Mouse (Mus musculus) heart, postnatal 0 days (tissue): ENCODE measurements around the gene Cldn4. TPM values are rescaled to one million over a fixed set of nuclear protein-coding genes. Genes with fewer than 3 reads are reported as not detected.
A peak's percentile ranks its signal among the peaks of the same experiment; 100 is the strongest.
"Not testable (repeated sequence)": the region's sequence is repeated elsewhere in the genome, so short reads cannot be mapped to it uniquely, and the experiment has no call there.

Source experiments
- ATAC-seq: fragments of 200-750 bp; cut with Nextera tagmentation; 2 replicates; pipeline ENCODE4 v1.8.0; 2017; ENCODE audit warnings: low read depth, moderate number of reproducible peaks, moderate library complexity; ENCODE audit not compliant: insufficient read depth
- DNase-seq: peaks from one replicate; pipeline ENCODE4 v3.0.0-alpha.2; 2016; ENCODE audit warnings: low spot score
- H3K27ac ChIP-seq: fragments of 300-500 bp; sonication (generic); 2 replicates; pipeline ENCODE4 v1.5.1; 2014; ENCODE audit warnings: low read depth, mild to moderate bottlenecking
- H3K27me3 ChIP-seq: fragments of 300-500 bp; sonication (generic); 2 replicates; pipeline ENCODE4 v1.6.1; 2014; ENCODE audit warnings: low read length, mixed read lengths; ENCODE audit not compliant: control insufficient read depth, insufficient read depth
- H3K36me3 ChIP-seq: fragments of 300-500 bp; sonication (generic); replicated peaks from 2 replicates; pipeline ENCODE4 v1.6.1; 2014; ENCODE audit warnings: low read length, mixed read lengths; ENCODE audit not compliant: control insufficient read depth, insufficient read depth
- H3K4me1 ChIP-seq: fragments of 300-500 bp; sonication (generic); 2 replicates; pipeline ENCODE4 v1.6.1; 2014; ENCODE audit warnings: antibody characterized with exemption; ENCODE audit not compliant: control insufficient read depth, insufficient read depth
- H3K4me2 ChIP-seq: fragments of 300-500 bp; sonication (generic); 2 replicates; pipeline ENCODE4 v1.6.1; 2014; ENCODE audit warnings: low read depth, mild to moderate bottlenecking, low read length, moderate library complexity
- H3K4me3 ChIP-seq: fragments of 300-500 bp; sonication (generic); 2 replicates; pipeline ENCODE4 v1.5.1; 2014; ENCODE audit warnings: low read depth, low read length
- H3K9ac ChIP-seq: fragments of 300-500 bp; sonication (generic); replicated peaks from 2 replicates; pipeline ENCODE4 v1.6.1; 2014; ENCODE audit warnings: low read depth, low read length, mixed read lengths
- H3K9me3 ChIP-seq: fragments of 300-500 bp; sonication (generic); replicated peaks from 2 replicates; pipeline ENCODE4 v1.6.1; 2016; ENCODE audit warnings: low read length; ENCODE audit not compliant: control insufficient read depth
- CTCF ChIP-seq: IDR thresholded peaks from 2 replicates; pipeline ENCODE4 v1.5.1; 2016; ENCODE audit warnings: antibody characterized with exemption, control low read depth, low read depth
- EP300 ChIP-seq: IDR thresholded peaks from 2 replicates; pipeline ENCODE4 v1.6.1; 2016; ENCODE audit warnings: antibody characterized with exemption, low read depth
- WGBS: fragments of 180-500 bp; shearing (Covaris S2); extraction: QIAGEN DNeasy Blood & Tissue Kit; methylation state at CpG from one replicate; pipeline ENCODE4 v1.1.7; 2014; 5-methylcytosine and 5-hydroxymethylcytosine counted together
- polyA plus RNA-seq: library from polyadenylated mRNA; unstranded; fragments of >200 nt; fragmentation: Nextera tagmentation; extraction: Ambion mirVana; gene quantifications from 2 replicates; pipeline ENCODE4 v1.2.1, GENCODE M21; 2015
- total RNA-seq: library from RNA; depleted of rRNA; stranded (reverse); fragments of >200 nt; gene quantifications from 2 replicates; pipeline ENCODE4 v1.2.3, GENCODE M21; 2014; ENCODE audit warnings: low replicate concordance

Cldn4 gene
- total and polyA plus RNA-seq, 2 experiments from 2014 or later: 10.2 TPM; not detected in 1

- WGBS: 55% methylated on average over 5 of the region's 5 CpGs
- DNase-seq (no peak), ATAC-seq (peak; percentile 25; the same call in 1 of the 2 replicates)
- Histone ChIP-seq H3K9me3 (no peaks in the 10 kb centered on the region), H3K27ac (no peak overlapping the region), H3K9ac (no peak overlapping the region), H3K4me3 (no peak overlapping the region), H3K4me2 (no peak overlapping the region), H3K27me3 (peaks cover 16% of the 10 kb centered on the region), H3K36me3 (no peaks in the 10 kb centered on the region), H3K4me1 (peaks cover 6% of the 10 kb centered on the region; the same call in 1 of the 2 replicates)
- TF ChIP-seq CTCF (no peak), EP300 (no peak)
Measured at GRCm38 (mm10) chr5:134944179-134944578, 2.6 kb downstream of the Cldn4 start.

DNA sequence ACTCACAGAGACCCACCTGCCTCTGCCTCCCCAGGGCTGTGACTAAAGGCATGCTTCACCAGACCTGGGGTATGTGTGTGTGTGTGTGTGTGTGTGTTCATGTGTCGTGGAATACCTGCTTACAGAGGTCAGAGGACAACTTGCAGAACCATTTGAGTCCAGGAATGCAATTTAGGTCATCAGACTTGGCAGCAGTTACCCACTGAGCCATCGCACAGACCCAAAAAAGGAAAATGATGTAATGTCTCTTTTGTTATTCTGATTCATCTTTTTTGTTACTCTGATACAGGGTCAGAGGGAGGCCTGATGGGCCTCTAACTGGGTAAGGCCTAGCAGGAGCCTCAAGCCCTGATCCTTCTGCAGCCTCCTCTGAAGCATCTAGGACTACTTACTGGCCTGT, 4.0 kb downstream of the Cldn4 start:
- ATAC-seq: 0 out of 2 replicates have a peak, but pooled peaks have one; percentile 27
- peaks cover 6% of the 10 kb centered on the region; the same call in 1 of the 2 replicates for H3K4me1 ChIP-seq
- no peak for DNase-seq
- H3K4me2 ChIP-seq: no peak overlapping the region
- H3K27me3 ChIP-seq: peaks cover 16% of the 10 kb centered on the region
- TF ChIP-seq EP300: no peak
- TF ChIP-seq CTCF: no peak
- no peaks in the 10 kb centered on the region for H3K36me3 ChIP-seq
- no peaks in the 10 kb centered on the region for H3K9me3 ChIP-seq
- no peak overlapping the region for H3K9ac ChIP-seq
- no peak overlapping the region for H3K27ac ChIP-seq
- no peak overlapping the region for H3K4me3 ChIP-seq
- 37% methylated on average over 2 of the region's 2 CpGs for WGBS

- TF ChIP-seq EP300: no peak
- 80% methylated on average over 14 of the region's 14 CpGs for WGBS
Measured at GRCm38 (mm10) chr5:134941472-134942209, 5.1 kb downstream of the Cldn4 start.

DNA sequence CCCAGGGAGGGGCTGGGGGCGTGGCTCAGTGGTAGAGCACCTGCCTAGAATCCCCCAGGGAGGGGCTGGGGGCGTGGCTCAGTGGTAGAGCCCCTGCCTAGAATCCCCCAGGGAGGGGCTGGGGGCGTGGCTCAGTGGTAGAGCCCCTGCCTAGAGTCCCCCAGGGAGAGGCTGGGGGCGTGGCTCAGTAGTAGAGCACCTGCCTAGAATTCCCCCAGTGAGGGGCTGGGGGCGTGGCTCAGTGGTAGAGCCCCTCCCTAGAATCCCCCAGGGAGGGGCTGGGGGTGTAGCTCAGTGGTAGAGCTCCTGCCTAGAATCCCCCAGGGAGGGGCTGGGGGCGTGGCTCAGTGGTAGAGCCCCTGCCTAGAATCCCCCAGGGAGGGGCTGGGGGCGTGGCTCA, 7.2 kb downstream of the Cldn4 start:
- 84% methylated on average over 3 of the region's 7 CpGs for WGBS
- H3K36me3 ChIP-seq, H3K4me2 ChIP-seq, H3K9me3 ChIP-seq, ATAC-seq, DNase-seq, H3K9ac ChIP-seq, H3K27ac ChIP-seq, H3K4me3 ChIP-seq, H3K27me3 ChIP-seq, H3K4me1 ChIP-seq: not testable (repeated sequence)

More at GRCm38 (mm10) chr5:134941472-134942209, 5.1 kb downstream of the Cldn4 start:
- no peaks in the 10 kb centered on the region for H3K36me3 ChIP-seq
- no peak for ATAC-seq
- peak overlapping the region; percentile 28; the same call in 1 of the 2 replicates for H3K27ac ChIP-seq
- no peaks in the 10 kb centered on the region for H3K9me3 ChIP-seq
- H3K4me2 ChIP-seq: no peak overlapping the region
- no peak overlapping the region for H3K4me3 ChIP-seq
- H3K4me1 ChIP-seq: no peaks in the 10 kb centered on the region
- no peak for DNase-seq
- H3K27me3 ChIP-seq: peaks cover 11% of the 10 kb centered on the region; the same call in 1 of the 2 replicates
- H3K9ac ChIP-seq: no peak overlapping the region

DNA sequence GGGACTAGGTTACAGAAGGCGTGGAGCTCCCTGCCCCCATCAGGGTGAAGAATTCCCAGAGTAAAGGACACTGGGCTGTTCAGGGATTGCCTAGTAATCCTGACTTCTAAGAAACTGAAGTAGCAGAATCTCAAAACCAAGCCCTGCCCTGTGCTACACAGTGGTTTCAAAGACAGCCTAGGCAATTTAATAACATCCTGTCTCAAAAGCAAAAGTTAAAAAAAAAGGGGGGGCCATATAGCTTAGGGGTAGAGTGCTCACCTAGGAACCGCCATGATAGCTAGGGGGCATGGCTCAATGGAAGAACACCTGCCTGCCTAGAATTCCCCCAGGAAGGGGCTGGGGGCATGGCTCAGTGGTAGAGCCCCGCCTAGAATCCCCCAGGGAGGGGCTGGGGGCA, 7.7 kb downstream of the Cldn4 start:
- H3K4me1 ChIP-seq: no peaks in the 10 kb centered on the region
- no peak overlapping the region for H3K27ac ChIP-seq
- no peak for DNase-seq
- H3K4me2 ChIP-seq: no peak overlapping the region
- WGBS: 62% methylated on average over 3 of the region's 3 CpGs
- H3K9me3 ChIP-seq: no peaks in the 10 kb centered on the region
- H3K36me3 ChIP-seq: no peaks in the 10 kb centered on the region
- H3K27me3 ChIP-seq: no peaks in the 10 kb centered on the region
- no peak for ATAC-seq
- H3K4me3 ChIP-seq: no peak overlapping the region
- no peak overlapping the region for H3K9ac ChIP-seq
- TF ChIP-seq EP300 (no peak), CTCF (no peak)
